In genomic region chrX:53268856-53269255, GRCm38 (mm10) we compare ENCODE assay signal across 8 mouse cellular contexts. TPM values are rescaled to one million over a fixed set of nuclear protein-coding genes. Genes with fewer than 3 reads are reported as not detected.
DNase-seq lines count a peak whose midpoint lies in the region; ATAC-seq and TF ChIP-seq lines count a peak whose summit lies in the region.

No protein-coding gene starts in this region.

- H3K9me3 ChIP-seq in hindbrain, embryonic 16.5 days (ENCODE audit: control insufficient read depth, low read length), result no peaks in the 10 kb centered on the region

- H3K4me3 ChIP-seq in gastrocnemius, adult 2 months, result peak overlapping the region; percentile 87
- H3K4me3 ChIP-seq in hindbrain, embryonic 16.5 days (ENCODE audit: low read length), result peak overlapping the region; percentile 61

- TF ChIP-seq CTCF in gastrocnemius, adult 2 months (IDR thresholded peaks at IDR 0.05), result no peak

- 21% methylated on average over 10 of the region's 10 CpGs for WGBS in hindbrain, embryonic 16.5 days

- peak; percentile 88 for ATAC-seq in common myeloid progenitor, adult 5-6 weeks (replicated peaks; ENCODE audit: low read depth, poor library complexity, severe bottlenecking)
- ATAC-seq in hindbrain, embryonic 16.5 days, result peak; percentile 84
- ATAC-seq in megakaryocyte-erythroid progenitor cell, adult 5-6 weeks (replicated peaks; ENCODE audit: low FRiP score, low TSS enrichment, poor library complexity, severe bottlenecking), result peak; percentile 83
- no peak for ATAC-seq in inflammation-experienced regulatory T-cells, adult 6 months

- H3K4me1 ChIP-seq in hindbrain, embryonic 16.5 days (ENCODE audit: control insufficient read depth, insufficient read depth, low read depth, low read length), result peaks cover 4% of the 10 kb centered on the region; the same call in 1 of the 2 replicates

- H3K9ac ChIP-seq in hindbrain, embryonic 16.5 days (ENCODE audit: low read depth, low read length), result peak overlapping the region; percentile 64

- peak; percentile 55 for DNase-seq in adrenal gland, adult 8-10 months
- peak; percentile 62 for DNase-seq in gastrocnemius, adult 2 months
- peak; percentile 15 to 19 for DNase-seq in left cerebral cortex, postnatal 25 days (ENCODE audit: low spot score in 2 of 2)
- DNase-seq in right cerebral cortex, postnatal 36 days (ENCODE audit: low spot score in 2 of 2), result peak; percentile 6 to 17

- no peaks in the 10 kb centered on the region for H3K36me3 ChIP-seq in hindbrain, embryonic 16.5 days (ENCODE audit: control insufficient read depth, insufficient read depth, low read length)

- peak overlapping the region; percentile 79 for H3K4me2 ChIP-seq in hindbrain, embryonic 16.5 days (ENCODE audit: low read length)

- H3K27me3 ChIP-seq in hindbrain, embryonic 16.5 days (replicated peaks; ENCODE audit: control insufficient read depth, insufficient read depth, low read length), result no peaks in the 10 kb centered on the region

- intact Hi-C loops in gastrocnemius, adult 2 months (cut with DNase I), result no loop called here
- intact Hi-C loops in left cerebral cortex, postnatal 25 days (cut with DNase I), result loop anchor here (5.0 kb wide), 1 partner anchor 212 kb away; no protein-coding TSS in a partner anchor

- H3K27ac ChIP-seq in gastrocnemius, adult 2 months, result peak overlapping the region; percentile 70; the same call in 1 of the 2 replicates
- no peak overlapping the region for H3K27ac ChIP-seq in hindbrain, embryonic 16.5 days (ENCODE audit: low read depth, low read length)

RNA-seq across cellular contexts. Expression of gene Fam122b, which starts 0.7 kb away (rescaled TPM):
- 1 to 10 TPM; 8.7 to 9.8 (median 9.3) TPM for total RNA-seq in adrenal gland, adult 8-10 months (2022)
- total RNA-seq in common myeloid progenitor, adult 5-6 weeks (2017), result 6.1 and 11.8 TPM in 2 replicates
- total RNA-seq in gastrocnemius, adult 2 months (2021), result 1 to 10 TPM; 1.3 to 1.9 TPM
- 3.5 and 4.4 TPM in 2 replicates for polyA plus RNA-seq in hindbrain, embryonic 16.5 days (2015; fragmentation: Nextera tagmentation; extraction: Ambion mirVana)
- total RNA-seq in left cerebral cortex, postnatal 25 days (2021), result 1 to 10 TPM; 3.6 to 4.4 TPM
- 16.0 and 21.5 TPM in 2 replicates for total RNA-seq in megakaryocyte-erythroid progenitor cell, adult 5-6 weeks (2014; fragmentation: Nextera tagmentation)
- 5.7 and 8.4 TPM in 2 replicates for total RNA-seq in megakaryocyte-erythroid progenitor cell, adult 5-6 weeks (2017)
- polyA plus RNA-seq in inflammation-experienced regulatory T-cells, adult 6 months (2017; shearing (Covaris generic)), result 1 to 10 TPM; 2.8 to 4.1 (median 3.5) TPM

RNA-seq across cellular contexts. Expression of gene Fam122c, which starts 4.4 kb away (rescaled TPM):
- total RNA-seq in adrenal gland, adult 8-10 months (2022), result not detected
- total RNA-seq in common myeloid progenitor, adult 5-6 weeks (2017), result not detected in 2 replicates
- total RNA-seq in gastrocnemius, adult 2 months (2021), result not detected
- not detected in 2 replicates for polyA plus RNA-seq in hindbrain, embryonic 16.5 days (2015; fragmentation: Nextera tagmentation; extraction: Ambion mirVana)
- not detected for total RNA-seq in left cerebral cortex, postnatal 25 days (2021)
- not detected in 2 replicates for total RNA-seq in megakaryocyte-erythroid progenitor cell, adult 5-6 weeks (2014; fragmentation: Nextera tagmentation)
- total RNA-seq in megakaryocyte-erythroid progenitor cell, adult 5-6 weeks (2017), result not detected in 2 replicates
- not detected for polyA plus RNA-seq in inflammation-experienced regulatory T-cells, adult 6 months (2017; shearing (Covaris generic))

RNA-seq across cellular contexts. Expression of gene Plac1, which starts 28.9 kb away (rescaled TPM):
- not detected for total RNA-seq in adrenal gland, adult 8-10 months (2022)
- not detected in 2 replicates for total RNA-seq in common myeloid progenitor, adult 5-6 weeks (2017)
- not detected for total RNA-seq in gastrocnemius, adult 2 months (2021)
- 0.24 TPM in 1 of 2 replicates, not detected in the other for polyA plus RNA-seq in hindbrain, embryonic 16.5 days (2015; fragmentation: Nextera tagmentation; extraction: Ambion mirVana)
- not detected for total RNA-seq in left cerebral cortex, postnatal 25 days (2021)
- not detected in 2 replicates for total RNA-seq in megakaryocyte-erythroid progenitor cell, adult 5-6 weeks (2014; fragmentation: Nextera tagmentation)
- not detected in 2 replicates for total RNA-seq in megakaryocyte-erythroid progenitor cell, adult 5-6 weeks (2017)
- polyA plus RNA-seq in inflammation-experienced regulatory T-cells, adult 6 months (2017; shearing (Covaris generic)), result not detected

Comparison
In these comparisons a context has a peak if more than half of its experiments do, and no peak if none do; other contexts are left out.
1. DNase-seq: peak in every context shown above with its lines; median percentile 62 in gastrocnemius, adult 2 months; 55 in adrenal gland, adult 8-10 months; 17 in left cerebral cortex, postnatal 25 days; 12 in right cerebral cortex, postnatal 36 days.